Mouse (Mus musculus): Measurements from ENCODE around the gene Ssbp3. TPM values are rescaled to one million over a fixed set of nuclear protein-coding genes. Genes with fewer than 3 reads are reported as not detected.

Gene Ssbp3
- polyA plus RNA-seq, 1 experiment: 27.8 TPM

GRCm38 (mm10) chr4:106866845-106867244 lies 43.7 kb upstream of the Ssbp3 start:
- 88% methylated on average over 7 of the region's 7 CpGs for WGBS
- no peaks in the 10 kb centered on the region for H3K36me3 ChIP-seq (ENCODE audit: control insufficient read depth, insufficient read depth, low read length)
- H3K27ac ChIP-seq (ENCODE audit: insufficient read depth, low read length): no peak overlapping the region
- no peak for TF ChIP-seq POLR2A (IDR thresholded peaks at IDR 0.05; ENCODE audit: low read depth, low read length)
- TF ChIP-seq CTCF (IDR thresholded peaks at IDR 0.05; ENCODE audit: extremely low read depth, insufficient read depth, insufficient read length, insufficient replicate concordance): no peak
- H3K27me3 ChIP-seq (ENCODE audit: control insufficient read depth, insufficient read depth, low read length): no peaks in the 10 kb centered on the region
- no peak overlapping the region for H3K4me3 ChIP-seq (ENCODE audit: extremely low read depth, insufficient read depth, insufficient read length)
- H3K4me1 ChIP-seq (ENCODE audit: control insufficient read depth, insufficient read depth, insufficient read length): no peaks in the 10 kb centered on the region
- DNase-seq (ENCODE audit: low read depth in 1 of 2, low spot score in 2 of 2): no peak

GRCm38 (mm10) chr4:106868737-106869438 lies 41.6 kb upstream of the Ssbp3 start:
- Histone ChIP-seq H3K27me3 (ENCODE audit: control insufficient read depth, insufficient read depth, low read length) (no peaks in the 10 kb centered on the region), H3K4me3 (ENCODE audit: extremely low read depth, insufficient read depth, insufficient read length) (no peak overlapping the region), H3K27ac (ENCODE audit: insufficient read depth, low read length) (no peak overlapping the region), H3K4me1 (ENCODE audit: control insufficient read depth, insufficient read depth, insufficient read length) (no peaks in the 10 kb centered on the region), H3K36me3 (ENCODE audit: control insufficient read depth, insufficient read depth, low read length) (no peaks in the 10 kb centered on the region)
- 62% methylated on average over 12 of the region's 12 CpGs for WGBS
- no peak for DNase-seq (ENCODE audit: low read depth in 1 of 2, low spot score in 2 of 2)
- no peak for TF ChIP-seq POLR2A (IDR thresholded peaks at IDR 0.05; ENCODE audit: low read depth, low read length)
- no peak for TF ChIP-seq CTCF (IDR thresholded peaks at IDR 0.05; ENCODE audit: extremely low read depth, insufficient read depth, insufficient read length, insufficient replicate concordance)

- no peaks in the 10 kb centered on the region for H3K36me3 ChIP-seq (ENCODE audit: control insufficient read depth, insufficient read depth, low read length)
These were observed 41.0 kb upstream of the Ssbp3 start for GRCm38 (mm10) chr4:106869539-106869951.

GRCm38 (mm10) chr4:106870556-106870955 lies 39.9 kb upstream of the Ssbp3 start:
- no peak overlapping the region for H3K27ac ChIP-seq (ENCODE audit: insufficient read depth, low read length)
- H3K4me1 ChIP-seq (ENCODE audit: control insufficient read depth, insufficient read depth, insufficient read length): no peaks in the 10 kb centered on the region
- no peak for DNase-seq (ENCODE audit: low read depth in 1 of 2, low spot score in 2 of 2)
- no peak overlapping the region for H3K4me3 ChIP-seq (ENCODE audit: extremely low read depth, insufficient read depth, insufficient read length)
- 39% methylated on average over 2 of the region's 2 CpGs for WGBS
- H3K36me3 ChIP-seq (ENCODE audit: control insufficient read depth, insufficient read depth, low read length): no peaks in the 10 kb centered on the region
- no peaks in the 10 kb centered on the region for H3K27me3 ChIP-seq (ENCODE audit: control insufficient read depth, insufficient read depth, low read length)
- no peak for TF ChIP-seq POLR2A (IDR thresholded peaks at IDR 0.05; ENCODE audit: low read depth, low read length)
- no peak for TF ChIP-seq CTCF (IDR thresholded peaks at IDR 0.05; ENCODE audit: extremely low read depth, insufficient read depth, insufficient read length, insufficient replicate concordance)

More at GRCm38 (mm10) chr4:106869539-106869951, 41.0 kb upstream of the Ssbp3 start:
- Histone ChIP-seq H3K27ac (ENCODE audit: insufficient read depth, low read length) (no peak overlapping the region), H3K4me3 (ENCODE audit: extremely low read depth, insufficient read depth, insufficient read length) (no peak overlapping the region), H3K4me1 (ENCODE audit: control insufficient read depth, insufficient read depth, insufficient read length) (no peaks in the 10 kb centered on the region), H3K27me3 (ENCODE audit: control insufficient read depth, insufficient read depth, low read length) (no peaks in the 10 kb centered on the region)
- TF ChIP-seq POLR2A (IDR thresholded peaks at IDR 0.05; ENCODE audit: low read depth, low read length): no peak
- no peak for TF ChIP-seq CTCF (IDR thresholded peaks at IDR 0.05; ENCODE audit: extremely low read depth, insufficient read depth, insufficient read length, insufficient replicate concordance)
- DNase-seq (ENCODE audit: low read depth in 1 of 2, low spot score in 2 of 2): peak in 1 of 2 experiments; percentile 14
- 40% methylated on average over 3 of the region's 3 CpGs for WGBS

- 91% methylated on average over 7 of the region's 7 CpGs for WGBS
- no peak for TF ChIP-seq POLR2A (IDR thresholded peaks at IDR 0.05; ENCODE audit: low read depth, low read length)
- Histone ChIP-seq H3K36me3 (ENCODE audit: control insufficient read depth, insufficient read depth, low read length) (no peaks in the 10 kb centered on the region), H3K4me1 (ENCODE audit: control insufficient read depth, insufficient read depth, insufficient read length) (no peaks in the 10 kb centered on the region), H3K27ac (ENCODE audit: insufficient read depth, low read length) (no peak overlapping the region), H3K4me3 (ENCODE audit: extremely low read depth, insufficient read depth, insufficient read length) (no peak overlapping the region), H3K27me3 (ENCODE audit: control insufficient read depth, insufficient read depth, low read length) (no peaks in the 10 kb centered on the region)
- no peak for DNase-seq (ENCODE audit: low read depth in 1 of 2, low spot score in 2 of 2)
These were observed 36.0 kb upstream of the Ssbp3 start for GRCm38 (mm10) chr4:106874501-106874900.

GRCm38 (mm10) chr4:106881101-106881500 lies 29.4 kb upstream of the Ssbp3 start:
- peak in 1 of 2 experiments; percentile 17 for DNase-seq (ENCODE audit: low read depth in 1 of 2, low spot score in 2 of 2)
- TF ChIP-seq POLR2A (IDR thresholded peaks at IDR 0.05; ENCODE audit: low read depth, low read length) (no peak), CTCF (IDR thresholded peaks at IDR 0.05; ENCODE audit: extremely low read depth, insufficient read depth, insufficient read length, insufficient replicate concordance) (no peak)
- Histone ChIP-seq H3K27me3 (ENCODE audit: control insufficient read depth, insufficient read depth, low read length) (no peaks in the 10 kb centered on the region), H3K4me3 (ENCODE audit: extremely low read depth, insufficient read depth, insufficient read length) (no peak overlapping the region), H3K27ac (ENCODE audit: insufficient read depth, low read length) (no peak overlapping the region), H3K36me3 (ENCODE audit: control insufficient read depth, insufficient read depth, low read length) (no peaks in the 10 kb centered on the region), H3K4me1 (ENCODE audit: control insufficient read depth, insufficient read depth, insufficient read length) (no peaks in the 10 kb centered on the region)
- WGBS: 33% methylated on average over 6 of the region's 6 CpGs

- DNase-seq (ENCODE audit: low read depth in 1 of 2, low spot score in 2 of 2): no peak
- WGBS: 65% methylated on average over 2 of the region's 2 CpGs
- TF ChIP-seq CTCF (IDR thresholded peaks at IDR 0.05; ENCODE audit: extremely low read depth, insufficient read depth, insufficient read length, insufficient replicate concordance) (no peak), POLR2A (IDR thresholded peaks at IDR 0.05; ENCODE audit: low read depth, low read length) (no peak)
- Histone ChIP-seq H3K27ac (ENCODE audit: insufficient read depth, low read length) (no peak overlapping the region), H3K36me3 (ENCODE audit: control insufficient read depth, insufficient read depth, low read length) (no peaks in the 10 kb centered on the region), H3K4me1 (ENCODE audit: control insufficient read depth, insufficient read depth, insufficient read length) (no peaks in the 10 kb centered on the region), H3K4me3 (ENCODE audit: extremely low read depth, insufficient read depth, insufficient read length) (no peak overlapping the region), H3K27me3 (ENCODE audit: control insufficient read depth, insufficient read depth, low read length) (no peaks in the 10 kb centered on the region)
These were observed 27.4 kb upstream of the Ssbp3 start for GRCm38 (mm10) chr4:106883149-106883548.

All from spleen, adult 2 months (tissue).